Mouse (Mus musculus) layer of hippocampus, adult 9-10 months (tissue): ENCODE measurements around the gene Vsnl1.

Source experiments
- DNase-seq: peaks from one replicate; pipeline ENCODE4 v3.0.0; 2022; ENCODE audit warnings: low spot score

The Vsnl1 gene

DNA sequence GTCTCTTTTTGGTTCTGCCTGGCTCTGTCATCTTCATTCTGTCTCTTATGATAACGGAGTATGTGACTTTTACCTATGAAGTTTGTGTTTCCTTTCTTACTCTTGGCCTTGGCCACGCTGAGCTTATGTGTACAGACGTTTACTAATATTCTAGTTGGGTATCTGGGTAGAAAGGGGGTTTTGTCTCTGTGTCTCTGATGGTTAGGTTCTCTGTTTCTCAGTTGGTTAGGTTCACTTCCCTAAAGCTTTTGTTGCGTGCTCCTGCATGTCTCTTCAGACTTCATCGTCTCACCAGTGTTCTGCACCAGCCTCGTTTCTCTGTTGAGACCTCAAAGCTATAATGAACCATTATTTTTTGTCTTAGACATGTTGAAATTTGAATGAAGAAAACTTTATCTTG lies 159.2 kb downstream of the Vsnl1 start:
- no peak for DNase-seq

- no peak for DNase-seq
These were observed 159.8 kb downstream of the Vsnl1 start for GRCm38 (mm10) chr12:11276632-11277031.
